Mouse (Mus musculus): ENCODE data around the gene Gcm2. TPM values are rescaled to one million over a fixed set of nuclear protein-coding genes. Genes with fewer than 3 reads are reported as not detected.

The Gcm2 gene
- total RNA-seq, 4 experiments from 2014 or later = not detected

DNA sequence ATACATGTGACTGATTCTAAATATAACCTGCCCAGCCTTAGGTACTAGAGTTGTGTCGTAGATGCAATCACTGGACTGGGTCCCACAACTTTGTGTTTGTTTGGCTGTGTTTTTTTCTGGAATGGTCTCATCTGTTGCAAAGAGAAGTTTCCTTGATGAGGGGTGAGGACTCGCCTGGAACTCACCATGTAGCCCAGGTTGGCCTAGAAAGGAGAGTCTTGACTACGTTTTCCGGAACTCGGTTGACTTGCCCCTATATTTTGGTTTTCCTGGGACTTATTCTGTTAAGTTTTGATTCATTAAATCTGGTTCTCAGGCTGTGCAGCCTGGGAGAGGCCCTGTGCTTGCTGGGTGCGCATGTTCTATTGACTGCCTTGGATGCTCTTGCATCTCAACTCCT lies 30.1 kb downstream of the Gcm2 start:
- DNase-seq (ENCODE audit: low spot score in 2 of 2) = no peak

- DNase-seq (ENCODE audit: low spot score in 2 of 2) = no peak
Measured at GRCm38 (mm10) chr13:41079859-41080258, 31.0 kb downstream of the Gcm2 start.

DNA sequence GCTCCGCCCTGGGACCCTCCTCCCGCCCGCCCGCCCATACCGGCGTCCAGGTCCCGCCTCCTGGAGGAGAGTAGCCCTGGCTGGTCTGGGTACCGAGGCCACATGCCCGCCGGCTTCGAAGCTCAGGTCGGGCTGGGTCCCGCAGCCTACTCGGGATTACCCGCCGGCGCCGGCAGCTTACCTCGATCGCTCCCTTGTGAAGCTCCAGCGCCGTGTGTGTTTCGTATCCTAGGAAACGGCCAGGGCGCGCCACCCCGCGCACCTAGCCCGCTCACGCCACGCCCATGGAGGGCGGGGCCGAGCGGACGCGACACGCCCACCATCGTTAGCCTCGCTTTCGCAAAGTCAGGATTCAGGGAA lies 31.4 kb downstream of the Gcm2 start, which contains the start of gene Mak:
Gene Mak, minus strand, starts transcription at position 286 of the 360 bp plus-strand sequence.
- no peak for DNase-seq (ENCODE audit: low spot score in 2 of 2)

GRCm38 (mm10) chr13:41078690-41079420 lies 32.0 kb downstream of the Gcm2 start:
- no peak for DNase-seq (ENCODE audit: low spot score in 2 of 2)

DNA sequence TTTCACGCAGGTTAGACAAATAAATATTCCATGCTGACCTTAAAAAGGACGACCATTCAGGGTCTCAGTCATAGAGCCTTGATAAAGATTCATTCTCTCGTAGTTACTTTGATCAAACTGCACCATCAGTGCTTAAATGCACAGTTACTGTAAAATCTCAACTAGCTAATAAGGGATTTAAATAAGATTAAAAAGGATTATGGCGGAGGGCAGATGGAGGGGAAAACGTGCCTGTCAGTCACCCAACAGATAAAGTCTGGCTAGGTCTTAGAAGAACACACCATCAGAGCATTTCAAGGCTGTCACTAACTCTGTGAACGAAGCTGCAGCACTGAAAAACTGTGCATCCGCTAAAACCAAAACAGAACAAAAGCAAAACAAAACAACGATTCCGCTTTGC lies 32.9 kb downstream of the Gcm2 start:
- no peak for DNase-seq (ENCODE audit: low spot score in 2 of 2)

DNA sequence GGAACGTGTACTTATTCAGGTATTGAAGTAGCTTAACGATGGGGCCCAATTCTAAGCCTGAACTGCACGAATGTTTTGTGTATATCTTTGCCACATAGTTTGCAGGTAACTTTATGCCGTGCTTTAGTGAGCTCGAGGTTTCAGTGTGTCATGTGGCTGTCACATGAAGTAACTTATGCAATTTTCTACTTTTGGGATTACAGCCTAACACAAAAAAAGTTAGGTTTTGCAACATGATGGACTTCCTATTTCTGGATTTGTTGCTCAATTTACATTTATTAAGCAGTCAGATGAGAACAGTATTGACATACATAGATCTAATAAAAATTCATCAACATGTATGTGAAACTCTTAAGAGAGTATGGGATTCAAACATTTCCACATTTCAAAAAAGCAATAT lies 37.0 kb downstream of the Gcm2 start:
- no peak for DNase-seq (ENCODE audit: low spot score in 2 of 2)

DNA sequence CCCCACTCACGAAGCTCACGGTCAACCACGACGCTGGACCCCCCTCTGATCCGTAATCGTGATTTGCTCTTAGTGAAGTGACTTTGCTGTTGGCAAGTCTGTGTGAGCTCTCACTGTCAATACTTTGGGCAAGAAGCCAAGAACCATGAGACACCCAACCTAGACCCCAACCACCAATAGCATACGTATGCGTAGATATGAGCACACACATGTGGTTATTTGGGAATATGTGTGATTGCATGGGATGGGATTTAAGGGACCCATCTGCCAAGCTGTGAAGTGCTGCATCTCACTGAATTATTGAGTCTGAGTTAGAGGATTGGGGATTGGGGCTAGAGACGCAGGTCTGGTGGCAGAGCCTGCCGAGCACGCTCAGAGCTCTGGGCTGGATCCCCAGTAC lies 39.2 kb downstream of the Gcm2 start:
- DNase-seq (ENCODE audit: low spot score in 2 of 2) = no peak

GRCm38 (mm10) chr13:41067618-41068017 lies 43.2 kb downstream of the Gcm2 start:
- no peak for DNase-seq (ENCODE audit: low spot score in 2 of 2)

DNA sequence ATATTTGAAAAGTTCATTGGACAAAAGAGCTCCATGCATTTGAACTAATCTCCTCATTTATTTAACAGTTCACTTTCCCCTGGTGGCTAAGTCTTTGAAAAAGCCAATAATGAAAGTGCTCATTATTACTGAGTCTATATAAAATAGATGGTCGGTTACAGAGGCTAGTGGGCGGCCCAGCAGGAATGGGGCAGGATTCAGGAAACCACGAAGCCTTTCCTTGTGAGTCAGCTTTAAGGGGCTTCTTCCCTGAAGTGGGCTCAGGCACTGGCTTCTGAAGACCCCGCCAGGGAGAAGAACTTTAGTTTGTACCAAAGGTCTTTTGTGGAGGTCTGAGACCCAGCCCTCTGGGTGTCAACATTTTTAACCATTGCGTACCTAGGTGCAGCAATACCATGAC lies 58.9 kb downstream of the Gcm2 start:
- no peak for DNase-seq (ENCODE audit: low spot score in 2 of 2)

Other genes with a start within 250 kb of the Gcm2 start
- 10 to 100 TPM; 24.0 to 26.8 (median 25.4) TPM for gene Pak1ip1, start 110.0 kb downstream of the Gcm2 start, total RNA-seq (2022)
- 10 to 100 TPM; 61.9 to 77.7 (median 67.6) TPM for gene Tmem14c, start 94.7 kb downstream of the Gcm2 start, total RNA-seq (2022)
- gene Mak, start 31.3 kb downstream of the Gcm2 start, total RNA-seq (2022) = not detected
- not detected for gene Sycp2l, start 3.3 kb upstream of the Gcm2 start, total RNA-seq (2022)
- gene Elovl2, start 109.4 kb upstream of the Gcm2 start, total RNA-seq (2022) = under 1 TPM in 2 of 4 experiments, not detected in 2; 0.09 to 0.11 TPM
- gene Smim13, start 138.8 kb upstream of the Gcm2 start, total RNA-seq (2022) = 10 to 100 TPM; 37.3 to 49.1 (median 39.6) TPM
- not detected for gene Gm17364, start 162.9 kb upstream of the Gcm2 start, total RNA-seq (2022)